ENCODE assay signal across 12 mouse cellular contexts in the genomic region with DNA sequence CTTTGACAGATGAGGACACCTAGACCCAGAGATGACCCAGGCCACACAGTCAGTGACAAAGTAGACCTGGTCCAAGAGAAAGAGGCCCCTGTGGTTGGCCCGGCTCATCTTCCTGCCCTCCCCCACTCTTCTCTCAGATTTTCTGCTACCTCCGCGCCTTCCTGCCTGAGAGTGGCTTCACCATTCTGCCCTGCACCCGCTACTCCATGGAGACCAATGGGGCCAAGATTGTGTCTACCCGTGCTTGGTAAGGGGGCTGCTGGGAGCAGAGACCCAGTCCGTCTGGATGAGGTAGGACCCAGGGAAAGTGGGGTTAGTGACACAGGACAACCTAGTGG. TPM values are rescaled to one million over a fixed set of nuclear protein-coding genes. Genes with fewer than 3 reads are reported as not detected.
DNase-seq lines count a peak whose midpoint lies in the region; ATAC-seq and TF ChIP-seq lines count a peak whose summit lies in the region.
"Had no signal": no experiment of that assay in that cellular context is flagged by ENCODE, and none has a peak within 500 bp of the region (broad histone marks: within the 10 kb centered on the region; RNA-seq: fewer than 3 reads in every experiment).

No protein-coding gene starts in this region.

- no peaks in the 10 kb centered on the region for H3K27me3 ChIP-seq in hindbrain, embryonic 10.5 days (ENCODE audit: insufficient read depth, poor library complexity, severe bottlenecking)
- H3K27me3 ChIP-seq in hindbrain, embryonic 16.5 days (replicated peaks; ENCODE audit: control insufficient read depth, insufficient read depth, low read length) = no peaks in the 10 kb centered on the region
- no peaks in the 10 kb centered on the region for H3K27me3 ChIP-seq in G1E (ENCODE audit: insufficient read depth, low read length)
- no peaks in the 10 kb centered on the region for H3K27me3 ChIP-seq in embryonic facial prominence, embryonic 11.5 days (ENCODE audit: control insufficient read depth, insufficient read depth, low read length)
- H3K27me3 ChIP-seq in liver, embryonic 11.5 days (replicated peaks; ENCODE audit: control insufficient read depth, insufficient read depth, low read length) = no peaks in the 10 kb centered on the region

- peak overlapping the region; percentile 79; the same call in 1 of the 2 replicates for H3K4me3 ChIP-seq in hindbrain, embryonic 10.5 days
- H3K4me3 ChIP-seq in hindbrain, embryonic 16.5 days (ENCODE audit: low read length) = no peak overlapping the region
- peak overlapping the region; percentile 80; the same call in 1 of the 2 replicates for H3K4me3 ChIP-seq in G1E (ENCODE audit: low read depth, low read length)
- H3K4me3 ChIP-seq in embryonic facial prominence, embryonic 11.5 days (ENCODE audit: low read depth, low read length) = 0 out of 2 replicates have a peak overlapping the region, but pooled peaks have one; percentile 6
- peak overlapping the region; percentile 86 for H3K4me3 ChIP-seq in liver, embryonic 11.5 days (ENCODE audit: low read depth, low read length)

- TF ChIP-seq CTCF in G1E (IDR thresholded peaks at IDR 0.05; ENCODE audit: low read depth, low read length) = no peak

- DNase-seq in hindbrain, embryonic 10.5 days (ENCODE audit: low spot score) = no peak
- no peak for DNase-seq in G1E (ENCODE audit: low spot score)
- no peak for DNase-seq in embryonic facial prominence, embryonic 11.5 days (ENCODE audit: low spot score)
- DNase-seq in liver, embryonic 11.5 days (ENCODE audit: low spot score) = no peak
- DNase-seq in natural killer cell, adult 2 months (ENCODE audit: low spot score in 2 of 2) = no peak
- DNase-seq in thymus, postnatal 25 days = no peak
- DNase-seq: kidney, adult 8-10 months; lung, postnatal 14 days had no signal

- 92% methylated on average over 6 of the region's 6 CpGs for WGBS in hindbrain, embryonic 10.5 days
- 80% methylated on average over 6 of the region's 6 CpGs for WGBS in hindbrain, embryonic 16.5 days
- 90% methylated on average over 6 of the region's 6 CpGs for WGBS in embryonic facial prominence, embryonic 11.5 days
- WGBS in liver, embryonic 11.5 days = 73% methylated on average over 6 of the region's 6 CpGs

- no peak overlapping the region for H3K4me2 ChIP-seq in hindbrain, embryonic 16.5 days (ENCODE audit: low read length)
- no peak overlapping the region for H3K4me2 ChIP-seq in embryonic facial prominence, embryonic 11.5 days (ENCODE audit: low read depth, low read length)
- H3K4me2 ChIP-seq in liver, embryonic 11.5 days = peak overlapping the region; percentile 81

- H3K9ac ChIP-seq in hindbrain, embryonic 16.5 days (ENCODE audit: low read depth, low read length) = no peak overlapping the region; the same call in 1 of the 2 replicates
- H3K9ac ChIP-seq in embryonic facial prominence, embryonic 11.5 days (replicated peaks; ENCODE audit: low read length) = peak overlapping the region; percentile 9; the same call in 1 of the 2 replicates
- peak overlapping the region; percentile 97 for H3K9ac ChIP-seq in liver, embryonic 11.5 days (ENCODE audit: low read depth, low read length)

- no peak for ATAC-seq in hindbrain, embryonic 16.5 days
- no peak for ATAC-seq in G1E (ENCODE audit: extremely low read depth, insufficient number of reproducible peaks, low FRiP score, poor library complexity, severe bottlenecking)
- no peak for ATAC-seq in embryonic facial prominence, embryonic 11.5 days (replicated peaks; ENCODE audit: insufficient number of reproducible peaks, low FRiP score, low TSS enrichment, low read depth)
- no peak for ATAC-seq in liver, embryonic 11.5 days (replicated peaks; ENCODE audit: low FRiP score)
- no peak for ATAC-seq in megakaryocyte progenitor cell, adult 5-6 weeks (replicated peaks; ENCODE audit: poor library complexity)

- peaks cover 55% of the 10 kb centered on the region for H3K4me1 ChIP-seq in hindbrain, embryonic 10.5 days (replicated peaks)
- peaks cover 25% of the 10 kb centered on the region for H3K4me1 ChIP-seq in hindbrain, embryonic 16.5 days (ENCODE audit: control insufficient read depth, insufficient read depth, low read depth, low read length)
- H3K4me1 ChIP-seq in G1E (ENCODE audit: insufficient read depth, low read depth, low read length) = peaks cover 78% of the 10 kb centered on the region
- no peaks in the 10 kb centered on the region for H3K4me1 ChIP-seq in embryonic facial prominence, embryonic 11.5 days (ENCODE audit: control insufficient read depth, insufficient read depth, low read length)
- peaks cover 58% of the 10 kb centered on the region for H3K4me1 ChIP-seq in liver, embryonic 11.5 days (replicated peaks; ENCODE audit: control insufficient read depth, insufficient read depth, low read length)

- H3K36me3 ChIP-seq in hindbrain, embryonic 10.5 days = peaks cover 53% of the 10 kb centered on the region
- peaks cover 5% of the 10 kb centered on the region; the same call in 1 of the 2 replicates for H3K36me3 ChIP-seq in hindbrain, embryonic 16.5 days (ENCODE audit: control insufficient read depth, insufficient read depth, low read length)
- peaks cover 57% of the 10 kb centered on the region for H3K36me3 ChIP-seq in G1E (replicated peaks)
- H3K36me3 ChIP-seq in embryonic facial prominence, embryonic 11.5 days (replicated peaks; ENCODE audit: control insufficient read depth, insufficient read depth, low read depth, low read length) = peaks cover 8% of the 10 kb centered on the region
- peaks cover 29% of the 10 kb centered on the region for H3K36me3 ChIP-seq in liver, embryonic 11.5 days (ENCODE audit: control insufficient read depth, insufficient read depth, low read length)

- H3K27ac ChIP-seq in hindbrain, embryonic 10.5 days = peak overlapping the region; percentile 97
- no peak overlapping the region for H3K27ac ChIP-seq in hindbrain, embryonic 16.5 days (ENCODE audit: low read depth, low read length)
- no peak overlapping the region for H3K27ac ChIP-seq in embryonic facial prominence, embryonic 11.5 days (replicated peaks; ENCODE audit: low read depth, low read length)
- peak overlapping the region; percentile 92 for H3K27ac ChIP-seq in liver, embryonic 11.5 days (ENCODE audit: low read depth, low read length)

- no peaks in the 10 kb centered on the region for H3K9me3 ChIP-seq in hindbrain, embryonic 10.5 days
- no peaks in the 10 kb centered on the region for H3K9me3 ChIP-seq in hindbrain, embryonic 16.5 days (ENCODE audit: control insufficient read depth, low read length)
- no peaks in the 10 kb centered on the region for H3K9me3 ChIP-seq in G1E (replicated peaks)
- H3K9me3 ChIP-seq in embryonic facial prominence, embryonic 11.5 days (replicated peaks; ENCODE audit: control insufficient read depth, low read length) = no peaks in the 10 kb centered on the region
- H3K9me3 ChIP-seq in liver, embryonic 11.5 days (ENCODE audit: control insufficient read depth, low read length) = no peaks in the 10 kb centered on the region

RNA-seq across cellular contexts. Expression of gene Kmt5c, which starts 2.5 kb away (rescaled TPM):
- 94.8 and 106 TPM in 2 replicates for polyA plus RNA-seq in hindbrain, embryonic 10.5 days (2016; fragmentation: Nextera tagmentation; extraction: Ambion mirVana)
- polyA plus RNA-seq in hindbrain, embryonic 16.5 days (2015; fragmentation: Nextera tagmentation; extraction: Ambion mirVana) = 47.4 and 57.4 TPM in 2 replicates
- 79.7 and 108 TPM in 2 replicates for total RNA-seq in G1E (2014; fragmentation: Nextera tagmentation)
- 34.8 and 39.0 TPM in 2 replicates for total RNA-seq in G1E (2017)
- 232 and 325 TPM in 2 replicates for polyA plus RNA-seq in G1E (2012)
- 55.7 and 61.6 TPM in 2 replicates for polyA plus RNA-seq in embryonic facial prominence, embryonic 11.5 days (2014; fragmentation: Nextera tagmentation; extraction: Ambion mirVana)
- 88.8 and 97.1 TPM in 2 replicates for polyA plus RNA-seq in liver, embryonic 11.5 days (2014; fragmentation: Nextera tagmentation; extraction: Ambion mirVana)
- 37.3 and 41.0 TPM in 2 replicates for total RNA-seq in megakaryocyte progenitor cell, adult 5-6 weeks (2015)
- 50.1 and 55.6 TPM in 2 replicates for total RNA-seq in megakaryocyte progenitor cell, adult 5-6 weeks (2017)

RNA-seq across cellular contexts. Expression of gene Cox6b2, which starts 10.4 kb away (rescaled TPM):
- 40.8 and 46.1 TPM in 2 replicates for polyA plus RNA-seq in hindbrain, embryonic 10.5 days (2016; fragmentation: Nextera tagmentation; extraction: Ambion mirVana)
- 23.1 and 29.7 TPM in 2 replicates for polyA plus RNA-seq in hindbrain, embryonic 16.5 days (2015; fragmentation: Nextera tagmentation; extraction: Ambion mirVana)
- total RNA-seq in G1E (2014; fragmentation: Nextera tagmentation) = 4.2 and 5.3 TPM in 2 replicates
- 1.0 and 2.0 TPM in 2 replicates for total RNA-seq in G1E (2017)
- 7.8 and 8.0 TPM in 2 replicates for polyA plus RNA-seq in G1E (2012)
- polyA plus RNA-seq in embryonic facial prominence, embryonic 11.5 days (2014; fragmentation: Nextera tagmentation; extraction: Ambion mirVana) = 41.6 and 42.1 TPM in 2 replicates
- polyA plus RNA-seq in liver, embryonic 11.5 days (2014; fragmentation: Nextera tagmentation; extraction: Ambion mirVana) = 111 and 116 TPM in 2 replicates
- total RNA-seq in megakaryocyte progenitor cell, adult 5-6 weeks (2015) = 63.0 and 71.7 TPM in 2 replicates
- 44.2 and 66.7 TPM in 2 replicates for total RNA-seq in megakaryocyte progenitor cell, adult 5-6 weeks (2017)

RNA-seq across cellular contexts. Expression of gene Tmem150b, which starts 17.4 kb away (rescaled TPM):
- polyA plus RNA-seq in hindbrain, embryonic 10.5 days (2016; fragmentation: Nextera tagmentation; extraction: Ambion mirVana) = 0.14 and 0.17 TPM in 2 replicates
- 0.12 and 0.18 TPM in 2 replicates for polyA plus RNA-seq in hindbrain, embryonic 16.5 days (2015; fragmentation: Nextera tagmentation; extraction: Ambion mirVana)
- 1.1 and 1.7 TPM in 2 replicates for total RNA-seq in G1E (2014; fragmentation: Nextera tagmentation)
- total RNA-seq in G1E (2017) = 1.2 and 1.7 TPM in 2 replicates
- polyA plus RNA-seq in G1E (2012) = 0.11 and 0.21 TPM in 2 replicates
- polyA plus RNA-seq in embryonic facial prominence, embryonic 11.5 days (2014; fragmentation: Nextera tagmentation; extraction: Ambion mirVana) = not detected in 2 replicates
- polyA plus RNA-seq in liver, embryonic 11.5 days (2014; fragmentation: Nextera tagmentation; extraction: Ambion mirVana) = 0.16 TPM in 1 of 2 replicates, not detected in the other
- total RNA-seq in megakaryocyte progenitor cell, adult 5-6 weeks (2015) = 10.1 and 12.1 TPM in 2 replicates
- total RNA-seq in megakaryocyte progenitor cell, adult 5-6 weeks (2017) = 23.0 and 24.4 TPM in 2 replicates
- total RNA-seq: left cerebral cortex, adult 18-20 months had no signal

RNA-seq across cellular contexts. Expression of gene Fam71e2, which starts 28.7 kb away (rescaled TPM):
- not detected in 2 replicates for polyA plus RNA-seq in hindbrain, embryonic 10.5 days (2016; fragmentation: Nextera tagmentation; extraction: Ambion mirVana)
- not detected in 2 replicates for polyA plus RNA-seq in hindbrain, embryonic 16.5 days (2015; fragmentation: Nextera tagmentation; extraction: Ambion mirVana)
- not detected in 2 replicates for total RNA-seq in G1E (2014; fragmentation: Nextera tagmentation)
- 0.05 and 0.06 TPM in 2 replicates for total RNA-seq in G1E (2017)
- not detected in 2 replicates for polyA plus RNA-seq in G1E (2012)
- polyA plus RNA-seq in embryonic facial prominence, embryonic 11.5 days (2014; fragmentation: Nextera tagmentation; extraction: Ambion mirVana) = not detected in 2 replicates
- polyA plus RNA-seq in liver, embryonic 11.5 days (2014; fragmentation: Nextera tagmentation; extraction: Ambion mirVana) = not detected in 2 replicates
- not detected in 2 replicates for total RNA-seq in megakaryocyte progenitor cell, adult 5-6 weeks (2015)
- not detected in 2 replicates for total RNA-seq in megakaryocyte progenitor cell, adult 5-6 weeks (2017)
- total RNA-seq: left cerebral cortex, adult 18-20 months; MEL had no signal

RNA-seq across cellular contexts. Expression of gene Il11, which starts 40.2 kb away (rescaled TPM):
- 0.44 and 0.96 TPM in 2 replicates for polyA plus RNA-seq in hindbrain, embryonic 10.5 days (2016; fragmentation: Nextera tagmentation; extraction: Ambion mirVana)
- polyA plus RNA-seq in hindbrain, embryonic 16.5 days (2015; fragmentation: Nextera tagmentation; extraction: Ambion mirVana) = 0.95 and 1.3 TPM in 2 replicates
- total RNA-seq in G1E (2014; fragmentation: Nextera tagmentation) (not detected in 2 replicates), G1E (2017) (not detected in 2 replicates)
- polyA plus RNA-seq in G1E (2012) = 0.13 and 0.15 TPM in 2 replicates
- 0.21 TPM in 1 of 2 replicates, not detected in the other for polyA plus RNA-seq in embryonic facial prominence, embryonic 11.5 days (2014; fragmentation: Nextera tagmentation; extraction: Ambion mirVana)
- 0.12 TPM in 1 of 2 replicates, not detected in the other for polyA plus RNA-seq in liver, embryonic 11.5 days (2014; fragmentation: Nextera tagmentation; extraction: Ambion mirVana)
- 0.17 TPM in 1 of 2 replicates, not detected in the other for total RNA-seq in megakaryocyte progenitor cell, adult 5-6 weeks (2015)
- total RNA-seq in megakaryocyte progenitor cell, adult 5-6 weeks (2017) = not detected in 2 replicates

Comparison
In these comparisons a context has a peak if more than half of its experiments do, and no peak if none do; other contexts are left out.
1. H3K27ac ChIP-seq: peak in hindbrain, embryonic 10.5 days (single experiment) and liver, embryonic 11.5 days (single experiment); none in hindbrain, embryonic 16.5 days (single experiment) and embryonic facial prominence, embryonic 11.5 days (single experiment).